Mouse (Mus musculus) hindbrain, embryonic 14.5 days (tissue): ENCODE measurements at regions not wholly inside any gene's neighbourhood (a gene's known extent, or its start where the extent isn't known, plus 50 kb on each side); places are given as distances from the start of the nearest gene placed in this dataset.

Experiments used
- ATAC-seq: fragments of 200-750 bp; cut with Nextera tagmentation; 2 replicates; pipeline ENCODE4 v1.8.0; 2017; ENCODE audit warnings: moderate number of reproducible peaks, mild to moderate bottlenecking, moderate TSS enrichment, moderate library complexity; ENCODE audit not compliant: low FRiP score
- DNase-seq: peaks from one replicate; pipeline ENCODE4 v3.0.0-alpha.2; 2015; ENCODE audit warnings: low spot score
- H3K27ac ChIP-seq: fragments of 300-500 bp; sonication (generic); 2 replicates; pipeline ENCODE4 v1.5.1; 2014; ENCODE audit warnings: mild to moderate bottlenecking, moderate library complexity
- H3K27me3 ChIP-seq: fragments of 300-500 bp; sonication (generic); 2 replicates; pipeline ENCODE4 v1.6.1; 2014; ENCODE audit warnings: mild to moderate bottlenecking, low read length, mixed read lengths; ENCODE audit not compliant: control insufficient read depth, insufficient read depth
- H3K36me3 ChIP-seq: fragments of 300-500 bp; sonication (generic); replicated peaks from 2 replicates; pipeline ENCODE4 v1.6.1; 2014; ENCODE audit not compliant: control insufficient read depth, insufficient read depth
- H3K4me1 ChIP-seq: fragments of 300-500 bp; sonication (generic); replicated peaks from 2 replicates; pipeline ENCODE4 v1.6.1; 2014; ENCODE audit warnings: antibody characterized with exemption, low read length, mixed read lengths; ENCODE audit not compliant: control insufficient read depth, insufficient read depth
- H3K4me2 ChIP-seq: fragments of 300-500 bp; sonication (generic); replicated peaks from 2 replicates; pipeline ENCODE4 v1.6.1; 2014; ENCODE audit warnings: mild to moderate bottlenecking, moderate library complexity
- H3K4me3 ChIP-seq: fragments of 300-500 bp; sonication (generic); replicated peaks from 2 replicates; pipeline ENCODE4 v1.5.1; 2014; ENCODE audit warnings: mild to moderate bottlenecking, low read length
- H3K9ac ChIP-seq: fragments of 300-500 bp; sonication (generic); 2 replicates; pipeline ENCODE4 v1.6.1; 2014
- H3K9me3 ChIP-seq: fragments of 300-500 bp; sonication (generic); 2 replicates; pipeline ENCODE4 v1.6.1; 2016; ENCODE audit warnings: low read length; ENCODE audit not compliant: control insufficient read depth
- WGBS: fragments of 180-500 bp; shearing (Covaris S2); extraction: QIAGEN DNeasy Blood & Tissue Kit; methylation state at CpG from one replicate; pipeline ENCODE4 v1.1.7; 2014; 5-methylcytosine and 5-hydroxymethylcytosine counted together

GRCm38 (mm10) chr16:93081533-93081932, 255.6 kb upstream of the Runx1 start:
- no peaks in the 10 kb centered on the region for H3K4me1 ChIP-seq
- no peak overlapping the region for H3K4me3 ChIP-seq
- no peak for DNase-seq
- no peak for ATAC-seq
- H3K27me3 ChIP-seq: peaks cover 5% of the 10 kb centered on the region; the same call in 1 of the 2 replicates
- 0 out of 2 replicates have a peak, but pooled peaks cover 3% of the 10 kb centered on the region for H3K9me3 ChIP-seq
- no peak overlapping the region for H3K4me2 ChIP-seq
- H3K9ac ChIP-seq: no peak overlapping the region
- WGBS: 93% methylated on average over 2 of the region's 2 CpGs
- H3K27ac ChIP-seq: no peak overlapping the region
- H3K36me3 ChIP-seq: no peaks in the 10 kb centered on the region

DNA sequence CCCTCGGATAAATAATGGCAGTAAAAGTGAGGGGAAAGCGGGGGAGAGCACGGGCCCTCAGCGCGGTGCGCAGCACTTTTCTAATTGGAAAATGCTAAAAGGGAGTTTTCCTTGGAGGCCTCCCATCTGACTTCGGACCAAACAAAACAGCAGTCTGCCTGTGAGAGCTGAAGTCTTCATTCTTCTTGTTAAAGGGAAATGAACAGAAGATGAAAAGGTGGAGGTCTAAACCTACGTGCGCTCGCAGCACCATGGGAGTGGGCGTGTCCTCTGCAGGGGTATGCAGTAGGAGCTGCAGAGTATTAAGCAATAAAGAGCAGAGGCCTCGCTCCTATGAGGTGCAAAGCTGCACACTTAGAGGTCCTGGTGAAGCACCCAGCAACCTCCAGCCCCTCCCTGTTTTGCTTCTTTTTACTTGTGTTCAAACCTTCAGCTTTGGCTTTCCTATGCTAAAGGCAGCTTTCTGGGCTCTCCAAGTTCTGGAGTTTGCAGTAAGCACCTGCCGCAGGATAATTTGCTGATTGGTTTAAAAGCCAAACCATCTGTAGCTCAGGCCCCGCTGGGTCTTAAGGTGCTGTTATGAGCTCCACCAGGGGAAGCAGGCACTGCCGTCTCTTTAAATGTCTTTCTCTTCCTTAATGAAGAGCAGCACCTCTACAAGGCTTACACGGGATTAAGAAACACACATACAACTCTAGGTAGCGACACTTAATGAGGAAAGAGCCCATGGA, 253.9 kb upstream of the Runx1 start:
- WGBS: 45% methylated on average over 17 of the region's 17 CpGs
- ATAC-seq (no peak), DNase-seq (peak; percentile 37)
- Histone ChIP-seq H3K9ac (peak overlapping the region; percentile 20; the same call in 1 of the 2 replicates), H3K4me3 (0 out of 2 replicates have a peak overlapping the region, but pooled peaks have one; percentile 6), H3K4me1 (no peaks in the 10 kb centered on the region), H3K36me3 (no peaks in the 10 kb centered on the region), H3K27me3 (peaks cover 5% of the 10 kb centered on the region; the same call in 1 of the 2 replicates), H3K9me3 (0 out of 2 replicates have a peak, but pooled peaks cover 3% of the 10 kb centered on the region), H3K27ac (no peak overlapping the region), H3K4me2 (peak overlapping the region; percentile 45)

DNA sequence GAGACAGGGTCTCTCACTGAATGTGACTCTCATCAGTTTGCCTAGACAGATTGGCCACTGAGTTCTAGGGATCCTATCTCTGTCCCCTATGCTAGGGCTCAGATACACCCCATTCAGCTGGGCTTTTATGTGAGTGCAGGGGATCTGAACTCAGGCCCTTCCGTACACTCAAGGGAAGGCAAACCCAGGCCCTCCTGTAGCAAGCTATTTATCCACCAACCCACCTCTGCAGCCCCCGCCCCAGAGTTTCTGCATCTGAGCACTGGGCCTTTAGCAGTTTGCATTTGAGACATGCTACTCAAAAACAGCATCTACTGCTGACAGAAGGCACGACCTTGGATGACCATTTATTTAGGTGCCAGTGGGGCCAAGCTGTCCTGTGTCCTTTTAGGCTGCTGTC, 253.0 kb upstream of the Runx1 start:
- Histone ChIP-seq H3K9me3 (0 out of 2 replicates have a peak, but pooled peaks cover 3% of the 10 kb centered on the region), H3K4me3 (no peak overlapping the region)

GRCm38 (mm10) chr16:93075488-93075887, 249.5 kb upstream of the Runx1 start:
- Histone ChIP-seq H3K9ac (no peak overlapping the region), H3K9me3 (0 out of 2 replicates have a peak, but pooled peaks cover 3% of the 10 kb centered on the region), H3K36me3 (no peaks in the 10 kb centered on the region), H3K4me2 (no peak overlapping the region), H3K27me3 (peaks cover 5% of the 10 kb centered on the region; the same call in 1 of the 2 replicates), H3K4me1 (no peaks in the 10 kb centered on the region), H3K27ac (no peak overlapping the region), H3K4me3 (no peak overlapping the region)
- ATAC-seq (no peak), DNase-seq (no peak)
- WGBS: 86% methylated on average over 11 of the region's 11 CpGs

More for the DNA sequence above, 253.0 kb upstream of the Runx1 start:
- Histone ChIP-seq H3K4me2 (peak overlapping the region; percentile 45; the same call in 1 of the 2 replicates), H3K9ac (no peak overlapping the region), H3K27ac (no peak overlapping the region), H3K27me3 (peaks cover 5% of the 10 kb centered on the region; the same call in 1 of the 2 replicates), H3K36me3 (no peaks in the 10 kb centered on the region), H3K4me1 (no peaks in the 10 kb centered on the region)
- DNase-seq (no peak), ATAC-seq (no peak)
- 87% methylated on average over 3 of the region's 3 CpGs for WGBS

DNA sequence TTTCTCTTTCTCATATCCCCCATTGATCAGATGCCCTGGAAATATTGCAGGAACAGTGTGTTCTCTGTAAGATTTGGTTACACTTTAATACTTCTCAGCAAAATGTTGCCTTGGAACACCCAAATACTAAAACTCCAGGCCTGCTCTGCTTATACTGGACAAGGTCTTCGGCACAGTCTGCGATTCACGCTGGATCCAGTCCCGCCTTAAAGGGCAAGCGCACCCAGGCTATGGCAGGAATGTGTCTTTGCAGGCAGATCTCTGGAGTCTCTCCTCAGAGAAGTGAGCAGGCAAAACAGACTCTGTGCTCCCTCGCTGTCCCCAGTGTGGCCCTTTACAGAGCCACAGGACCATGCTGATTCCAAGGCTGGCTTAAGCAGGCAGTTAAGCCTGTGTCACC, 246.2 kb upstream of the Runx1 start:
- Histone ChIP-seq H3K9me3 (no peaks in the 10 kb centered on the region), H3K36me3 (no peaks in the 10 kb centered on the region), H3K4me1 (no peaks in the 10 kb centered on the region), H3K27ac (no peak overlapping the region), H3K27me3 (no peaks in the 10 kb centered on the region), H3K4me2 (no peak overlapping the region), H3K4me3 (no peak overlapping the region), H3K9ac (no peak overlapping the region)
- WGBS: 65% methylated on average over 6 of the region's 6 CpGs
- DNase-seq (no peak), ATAC-seq (no peak)

DNA sequence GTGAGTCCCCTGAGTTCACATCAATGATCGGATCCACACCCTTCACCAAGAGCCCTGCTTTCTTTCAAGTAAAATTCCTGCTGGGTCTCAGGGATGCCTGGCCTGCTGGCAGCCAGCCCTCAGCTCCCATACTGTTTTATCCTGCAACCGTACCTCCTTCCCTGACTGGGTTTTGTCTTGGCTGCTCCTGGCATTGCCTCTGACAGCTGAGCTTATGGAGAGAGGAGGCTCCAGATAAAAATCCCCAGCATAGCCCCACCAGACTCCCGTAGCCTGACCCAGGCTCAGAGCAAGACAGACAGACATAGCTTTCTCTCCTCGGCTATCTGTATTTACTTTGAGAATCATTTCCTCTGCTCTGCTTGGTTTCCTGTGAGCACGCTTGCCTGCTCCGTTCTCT, 245.8 kb upstream of the Runx1 start:
- 73% methylated on average over 6 of the region's 6 CpGs for WGBS
- Histone ChIP-seq H3K27me3 (no peaks in the 10 kb centered on the region), H3K27ac (no peak overlapping the region), H3K4me1 (no peaks in the 10 kb centered on the region), H3K9me3 (no peaks in the 10 kb centered on the region), H3K4me2 (no peak overlapping the region), H3K9ac (no peak overlapping the region), H3K36me3 (no peaks in the 10 kb centered on the region), H3K4me3 (no peak overlapping the region)
- ATAC-seq (no peak), DNase-seq (no peak)

DNA sequence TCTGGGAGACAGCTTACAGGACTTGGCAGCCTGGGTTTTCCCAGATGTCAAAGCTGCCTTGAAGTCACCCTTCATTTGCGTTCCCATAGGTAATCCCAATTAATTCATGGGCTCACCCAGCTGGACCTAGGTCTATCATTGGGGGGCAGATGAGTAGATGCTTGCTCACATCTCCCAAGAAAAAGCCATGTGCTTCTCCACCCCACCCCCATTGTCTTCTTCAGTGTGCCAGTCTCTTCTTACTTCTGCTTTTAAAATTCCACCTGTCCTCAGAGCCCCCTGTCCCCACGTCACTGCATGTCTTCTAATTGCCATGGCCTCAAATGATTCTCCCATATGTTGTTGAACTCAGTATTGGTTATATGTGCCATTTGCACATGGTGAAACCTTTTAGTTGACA, 240.9 kb upstream of the Runx1 start:
- ATAC-seq (no peak), DNase-seq (no peak)
- 92% methylated on average over 2 of the region's 2 CpGs for WGBS

GRCm38 (mm10) chr16:93061475-93062179, 235.7 kb upstream of the Runx1 start:
- ATAC-seq: no peak
- WGBS: 85% methylated on average over 4 of the region's 4 CpGs
- no peak overlapping the region for H3K4me2 ChIP-seq
- no peak overlapping the region for H3K27ac ChIP-seq
- H3K36me3 ChIP-seq: no peaks in the 10 kb centered on the region
- no peak overlapping the region for H3K4me3 ChIP-seq
- no peaks in the 10 kb centered on the region for H3K9me3 ChIP-seq
- no peak overlapping the region for H3K9ac ChIP-seq
- DNase-seq: no peak
- no peaks in the 10 kb centered on the region for H3K27me3 ChIP-seq
- no peaks in the 10 kb centered on the region for H3K4me1 ChIP-seq

More for the DNA sequence above, 240.9 kb upstream of the Runx1 start:
- Histone ChIP-seq H3K9ac (no peak overlapping the region), H3K27ac (no peak overlapping the region), H3K27me3 (no peaks in the 10 kb centered on the region), H3K4me2 (no peak overlapping the region), H3K36me3 (no peaks in the 10 kb centered on the region), H3K9me3 (no peaks in the 10 kb centered on the region), H3K4me3 (no peak overlapping the region), H3K4me1 (no peaks in the 10 kb centered on the region)

DNA sequence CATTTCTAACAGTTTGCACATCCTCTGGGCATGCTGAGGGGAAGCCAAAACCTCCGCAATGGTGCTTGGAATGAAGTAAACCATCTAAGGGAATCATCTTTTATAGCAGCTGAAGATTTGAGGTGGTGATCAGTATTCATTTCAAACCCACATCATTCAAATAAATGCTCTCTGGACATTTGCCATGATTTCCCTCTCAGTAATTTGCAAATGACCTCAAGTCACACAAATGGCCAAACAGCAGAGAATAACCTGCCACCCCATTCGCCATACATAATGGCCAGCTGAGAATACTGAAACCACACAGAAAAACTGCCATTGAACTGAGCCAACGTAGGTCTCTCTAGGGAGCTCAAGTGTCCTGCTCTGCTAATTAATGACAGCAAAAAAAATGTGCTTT, 230.3 kb upstream of the Runx1 start:
- H3K27ac ChIP-seq: no peak overlapping the region
- WGBS: 60% methylated on average over 3 of the region's 3 CpGs
- no peaks in the 10 kb centered on the region for H3K36me3 ChIP-seq
- H3K4me3 ChIP-seq: no peak overlapping the region
- no peak overlapping the region for H3K9ac ChIP-seq
- ATAC-seq (no peak), DNase-seq (no peak)
- no peak overlapping the region for H3K4me2 ChIP-seq
- H3K27me3 ChIP-seq: no peaks in the 10 kb centered on the region
- H3K9me3 ChIP-seq: no peaks in the 10 kb centered on the region
- no peaks in the 10 kb centered on the region for H3K4me1 ChIP-seq
